Mouse (Mus musculus): ENCODE measurements around the gene Gm43552.

Gm43552 gene

GRCm38 (mm10) chr5:65438041-65438440, 54.6 kb downstream of the Gm43552 start:
- DNase-seq (ENCODE audit: extremely low read depth, low read depth, low spot score), result no peak

GRCm38 (mm10) chr5:65435806-65436561, 56.6 kb downstream of the Gm43552 start, which contains the start of gene Ugdh:
TSS of gene Ugdh (minus strand) at chr5:65435949.
- DNase-seq (ENCODE audit: extremely low read depth, low read depth, low spot score), result no peak

- DNase-seq (ENCODE audit: extremely low read depth, low read depth, low spot score), result no peak
These were observed 57.2 kb downstream of the Gm43552 start for GRCm38 (mm10) chr5:65435363-65435805.

- DNase-seq (ENCODE audit: extremely low read depth, low read depth, low spot score), result no peak
These were observed 57.9 kb downstream of the Gm43552 start for GRCm38 (mm10) chr5:65434471-65435362.

- no peak for DNase-seq (ENCODE audit: extremely low read depth, low read depth, low spot score)
These were observed 63.2 kb downstream of the Gm43552 start for GRCm38 (mm10) chr5:65429441-65429840.

- no peak for DNase-seq (ENCODE audit: extremely low read depth, low read depth, low spot score)
These were observed 64.3 kb downstream of the Gm43552 start for GRCm38 (mm10) chr5:65428321-65428720.

GRCm38 (mm10) chr5:65425251-65425650, 67.4 kb downstream of the Gm43552 start:
- DNase-seq (ENCODE audit: extremely low read depth, low read depth, low spot score), result no peak

GRCm38 (mm10) chr5:65424215-65424614, 68.4 kb downstream of the Gm43552 start:
- no peak for DNase-seq (ENCODE audit: extremely low read depth, low read depth, low spot score)

- DNase-seq (ENCODE audit: extremely low read depth, low read depth, low spot score), result no peak
These were observed 69.8 kb downstream of the Gm43552 start for GRCm38 (mm10) chr5:65422803-65423202.

GRCm38 (mm10) chr5:65420822-65421221, 71.8 kb downstream of the Gm43552 start:
- no peak for DNase-seq (ENCODE audit: extremely low read depth, low read depth, low spot score)

GRCm38 (mm10) chr5:65419136-65419535, 73.5 kb downstream of the Gm43552 start:
- DNase-seq (ENCODE audit: extremely low read depth, low read depth, low spot score), result no peak

- DNase-seq (ENCODE audit: extremely low read depth, low read depth, low spot score), result no peak
These were observed 76.8 kb downstream of the Gm43552 start for GRCm38 (mm10) chr5:65415653-65416458.

- no peak for DNase-seq (ENCODE audit: extremely low read depth, low read depth, low spot score)
These were observed 84.6 kb downstream of the Gm43552 start for GRCm38 (mm10) chr5:65407989-65408388.

GRCm38 (mm10) chr5:65401251-65401994, 91.2 kb downstream of the Gm43552 start:
- DNase-seq (ENCODE audit: extremely low read depth, low read depth, low spot score), result no peak

- DNase-seq (ENCODE audit: extremely low read depth, low read depth, low spot score), result no peak
These were observed 98.2 kb downstream of the Gm43552 start for GRCm38 (mm10) chr5:65394425-65394824.

- no peak for DNase-seq (ENCODE audit: extremely low read depth, low read depth, low spot score)
These were observed 100.9 kb downstream of the Gm43552 start for GRCm38 (mm10) chr5:65391753-65392152.

GRCm38 (mm10) chr5:65390648-65391644, 101.7 kb downstream of the Gm43552 start, which contains the start of the genes Rpl9 and Lias:
TSS of gene Rpl9 (minus strand) at chr5:65391444.
TSS of gene Lias (plus strand) at chr5:65391497.
- peak; percentile 69 for DNase-seq (ENCODE audit: extremely low read depth, low read depth, low spot score)

GRCm38 (mm10) chr5:65387008-65387867, 105.4 kb downstream of the Gm43552 start:
- no peak for DNase-seq (ENCODE audit: extremely low read depth, low read depth, low spot score)
